Mouse (Mus musculus) adrenal gland, postnatal 25 days (tissue): ENCODE data around the gene Ets1. TPM values are rescaled to one million over a fixed set of nuclear protein-coding genes. Genes with fewer than 3 reads are reported as not detected.

ENCODE experiments used
- DNase-seq: peaks from one replicate; pipeline ENCODE4 v3.0.0; 2021; ENCODE audit warnings: mixed read lengths
- total RNA-seq: library from RNA; stranded (reverse); gene quantifications from 2 replicates; pipeline ENCODE4 v1.2.3, GENCODE M21; 2021

Ets1 gene
- total RNA-seq, 1 experiment from 2014 or later = 35.5 TPM

DNA sequence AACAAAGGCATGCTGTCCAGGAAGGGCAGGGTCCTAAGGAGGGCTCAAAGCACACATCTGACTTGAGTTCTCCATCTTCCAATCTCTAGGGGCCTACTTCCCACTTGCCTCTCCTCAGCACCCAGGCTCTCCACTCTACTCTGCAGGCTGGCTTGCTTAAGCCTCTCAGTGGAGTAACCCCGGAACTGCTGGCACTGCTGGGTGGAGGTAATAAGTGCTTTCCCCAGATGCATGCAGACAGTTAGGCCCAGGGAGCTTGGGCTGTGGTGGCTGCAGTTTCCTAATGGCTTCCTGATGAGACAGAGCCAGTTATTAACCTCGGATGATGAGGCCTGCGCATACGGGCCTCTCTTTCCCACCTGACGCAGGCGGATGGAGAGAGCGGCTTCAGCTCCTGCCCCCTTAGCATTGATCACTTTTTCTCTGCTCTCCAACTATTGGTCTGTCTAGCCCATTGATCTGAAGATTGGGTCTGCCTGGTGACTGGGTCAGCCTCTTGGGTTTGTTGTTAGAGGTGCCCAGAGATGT is 76.4 kb downstream of the Ets1 start:
- DNase-seq = no peak

DNA sequence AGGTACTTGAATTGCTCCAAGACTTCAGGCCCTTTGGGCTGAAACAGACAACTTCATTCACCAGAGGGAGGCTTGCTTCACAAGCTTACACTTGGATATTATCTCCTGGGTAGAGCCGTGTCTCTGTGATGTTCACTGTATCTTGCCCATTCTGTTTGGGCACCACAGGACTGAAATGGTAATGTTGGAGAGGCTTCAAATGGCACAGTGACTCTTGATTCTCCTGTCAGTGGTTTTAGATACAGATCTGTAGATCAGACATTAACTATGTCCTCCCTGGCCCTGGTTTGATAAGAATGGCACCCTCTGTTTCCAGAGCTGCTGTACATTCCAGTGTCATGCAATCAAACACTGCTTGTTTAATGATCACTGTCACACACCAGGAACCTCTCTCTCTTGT is 77.1 kb downstream of the Ets1 start:
- DNase-seq = no peak

DNA sequence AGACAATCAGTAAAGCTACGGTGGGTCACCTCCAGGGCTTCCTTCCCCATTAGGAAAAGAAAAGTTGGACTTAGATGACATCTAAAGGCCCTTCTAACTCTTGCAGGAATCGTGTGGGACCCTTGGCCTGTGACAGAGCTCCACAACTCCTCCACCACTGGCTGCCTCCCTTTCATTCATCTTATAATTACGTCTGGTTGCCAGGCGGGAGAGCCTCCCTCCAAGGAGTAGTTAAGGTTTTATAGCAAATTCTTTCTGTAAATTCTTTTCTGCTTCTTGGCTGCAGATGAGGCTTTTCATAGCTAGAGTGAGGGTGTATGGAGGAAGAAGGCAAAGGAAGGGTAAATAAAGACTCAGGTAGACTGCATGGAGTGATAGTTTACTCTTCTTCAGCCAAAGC is 77.8 kb downstream of the Ets1 start:
- DNase-seq = no peak

DNA sequence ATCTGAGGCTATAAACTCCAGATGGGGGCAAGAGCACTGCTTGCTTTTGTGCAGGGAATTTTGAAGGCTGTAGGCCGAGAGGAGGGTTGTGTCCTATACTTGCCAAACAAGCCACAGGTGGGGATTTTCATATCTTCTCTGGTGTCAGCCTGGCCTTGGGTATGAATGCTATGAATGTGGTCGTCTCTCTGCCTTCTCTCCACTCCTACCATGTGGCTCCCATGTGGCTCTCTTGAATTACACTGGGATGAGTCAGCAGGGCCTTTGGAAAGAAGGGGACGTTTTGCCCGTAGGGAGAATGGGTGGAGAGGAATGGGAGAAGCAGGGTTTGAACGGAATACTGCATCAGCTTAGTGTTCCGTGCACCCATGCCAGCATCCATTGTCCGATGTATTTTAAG is 78.5 kb downstream of the Ets1 start:
- DNase-seq = no peak

DNA sequence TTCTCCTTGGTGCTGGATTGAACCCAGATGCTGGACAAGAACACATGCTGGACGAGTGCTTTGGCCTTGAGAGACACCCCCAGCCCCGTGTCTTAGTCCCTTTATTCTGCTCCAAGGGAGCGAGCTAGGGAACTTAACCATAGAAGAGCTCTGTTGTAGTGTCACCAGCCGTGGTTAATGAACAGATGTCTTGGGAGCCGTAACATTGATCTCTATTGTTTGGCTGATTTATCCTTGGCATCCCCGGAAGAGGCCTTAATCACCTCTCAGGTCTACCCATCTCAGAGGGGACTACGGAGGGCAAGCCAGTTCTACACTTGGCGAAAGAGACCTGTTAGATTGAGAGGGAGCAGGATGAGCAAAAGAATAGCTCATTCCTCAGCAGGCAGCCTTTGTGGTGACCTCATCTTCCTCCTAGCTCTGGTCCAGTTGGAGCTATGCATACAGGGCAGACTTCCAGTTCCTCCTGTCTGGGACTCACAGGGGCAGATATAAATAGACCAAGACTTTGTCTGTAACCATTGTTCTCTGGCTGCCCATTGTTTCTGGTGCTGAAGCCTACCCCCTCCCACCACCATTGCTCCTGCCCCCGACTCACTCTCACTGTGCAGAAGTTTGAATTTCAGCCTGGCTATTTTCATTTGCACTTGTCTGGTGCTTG is 79.9 kb downstream of the Ets1 start:
- DNase-seq = no peak

DNA sequence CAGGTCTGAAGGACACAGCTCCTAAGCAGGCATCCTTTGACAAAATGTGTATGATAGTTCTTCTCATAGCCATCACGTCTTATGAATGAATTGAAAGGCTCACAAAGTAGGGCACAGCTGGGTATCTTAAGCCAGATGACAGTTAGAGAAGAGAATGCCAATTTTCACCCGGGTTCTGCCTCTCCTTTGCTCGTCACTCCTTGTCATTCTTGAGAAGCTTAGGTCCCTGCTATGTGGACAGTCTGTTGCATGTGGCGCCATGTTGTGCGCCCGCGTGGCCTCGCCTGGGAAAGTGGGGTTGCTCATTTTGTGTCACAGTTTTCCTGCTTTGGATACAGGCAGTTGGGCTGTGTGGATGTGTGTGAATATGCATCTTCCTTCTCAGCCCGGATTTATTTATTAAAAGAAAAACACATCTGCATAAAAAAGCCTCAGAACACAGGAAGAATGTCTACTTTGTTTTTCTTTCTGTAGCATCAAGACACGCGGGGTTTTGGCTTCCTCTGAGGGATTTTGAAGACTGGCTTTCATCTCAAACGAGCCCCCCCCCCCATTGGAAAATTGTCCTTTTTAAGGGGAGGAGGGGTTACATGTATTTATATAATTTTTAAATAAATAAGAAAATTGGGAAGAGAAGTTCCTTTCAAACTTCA is 81.4 kb downstream of the Ets1 start:
- DNase-seq = no peak

DNA sequence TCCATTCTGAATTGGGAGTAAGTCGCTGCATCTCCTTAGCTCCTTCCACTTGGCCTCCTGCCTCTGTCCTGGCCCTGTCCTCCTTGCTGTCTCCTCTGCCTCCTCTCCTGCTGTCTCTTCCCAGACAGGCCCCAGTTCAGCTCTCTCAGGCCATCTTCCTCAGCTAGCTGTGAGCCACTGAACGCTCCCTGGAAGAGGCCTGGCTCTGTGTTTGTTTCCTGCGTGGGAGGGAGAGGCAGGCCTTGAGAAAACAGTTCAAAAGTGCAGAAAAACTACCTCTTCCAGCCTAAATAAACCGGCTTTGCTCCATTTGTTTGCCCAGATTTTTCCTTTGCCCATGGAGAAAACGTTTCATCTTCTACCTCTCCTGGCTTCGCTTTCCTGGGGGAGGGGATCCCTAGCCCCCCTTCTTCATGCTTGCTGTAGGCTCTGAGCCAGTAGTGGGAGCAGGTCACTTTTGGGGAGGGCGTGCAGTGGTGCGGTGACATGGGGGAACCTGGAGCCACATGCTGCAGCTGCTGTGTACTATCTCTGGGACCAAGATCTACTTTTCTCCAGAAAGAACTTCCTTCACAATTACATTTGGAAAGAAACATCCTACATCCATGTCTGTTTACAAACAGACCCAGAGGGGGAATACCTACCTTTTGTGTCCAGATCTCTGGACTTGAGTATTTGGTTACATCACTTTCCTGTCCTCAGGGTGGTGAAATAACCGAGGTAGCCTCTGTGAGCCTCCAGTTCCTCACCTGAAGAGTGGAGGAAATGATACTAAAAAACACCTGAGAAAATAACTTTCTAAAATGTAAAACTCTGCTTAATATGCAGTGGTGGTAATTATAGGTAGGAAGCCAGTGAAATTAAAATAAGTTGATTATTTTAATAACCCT is 82.2 kb downstream of the Ets1 start:
- no peak for DNase-seq

DNA sequence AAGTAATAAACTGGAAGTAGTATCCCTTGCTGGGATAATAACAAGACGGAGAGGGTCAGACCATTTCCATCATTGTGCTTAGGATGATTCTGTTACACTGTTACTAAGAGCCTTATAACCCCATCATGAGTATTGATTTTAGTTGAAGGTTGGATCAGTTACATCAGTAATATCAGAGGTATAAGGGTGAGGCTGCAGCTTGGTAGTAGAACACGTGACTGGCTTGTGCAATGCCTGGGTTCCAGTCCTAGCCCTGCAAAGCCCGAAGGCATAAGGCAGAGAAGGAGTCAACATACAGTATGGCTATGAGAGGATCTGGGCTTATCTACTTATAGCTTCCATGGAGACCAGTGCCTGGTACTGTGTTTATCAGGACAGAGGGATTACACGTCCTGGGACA is 82.8 kb downstream of the Ets1 start:
- DNase-seq = no peak

DNA sequence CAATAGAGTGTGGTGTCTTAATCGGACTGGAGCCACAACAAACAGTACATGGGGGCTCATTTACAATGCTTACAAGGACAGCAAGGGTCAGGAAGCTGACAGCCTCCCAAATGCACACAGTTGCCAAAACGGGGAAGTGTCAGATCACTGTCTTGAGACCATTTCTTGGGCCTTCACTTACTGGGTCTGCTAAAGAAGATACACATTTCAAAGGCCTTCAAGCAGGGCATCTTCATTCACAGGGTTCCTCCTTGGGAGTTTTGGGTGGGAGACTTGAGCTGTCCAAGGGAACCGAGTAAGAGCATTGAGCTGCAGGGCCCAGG is 83.9 kb downstream of the Ets1 start:
- no peak for DNase-seq

DNA sequence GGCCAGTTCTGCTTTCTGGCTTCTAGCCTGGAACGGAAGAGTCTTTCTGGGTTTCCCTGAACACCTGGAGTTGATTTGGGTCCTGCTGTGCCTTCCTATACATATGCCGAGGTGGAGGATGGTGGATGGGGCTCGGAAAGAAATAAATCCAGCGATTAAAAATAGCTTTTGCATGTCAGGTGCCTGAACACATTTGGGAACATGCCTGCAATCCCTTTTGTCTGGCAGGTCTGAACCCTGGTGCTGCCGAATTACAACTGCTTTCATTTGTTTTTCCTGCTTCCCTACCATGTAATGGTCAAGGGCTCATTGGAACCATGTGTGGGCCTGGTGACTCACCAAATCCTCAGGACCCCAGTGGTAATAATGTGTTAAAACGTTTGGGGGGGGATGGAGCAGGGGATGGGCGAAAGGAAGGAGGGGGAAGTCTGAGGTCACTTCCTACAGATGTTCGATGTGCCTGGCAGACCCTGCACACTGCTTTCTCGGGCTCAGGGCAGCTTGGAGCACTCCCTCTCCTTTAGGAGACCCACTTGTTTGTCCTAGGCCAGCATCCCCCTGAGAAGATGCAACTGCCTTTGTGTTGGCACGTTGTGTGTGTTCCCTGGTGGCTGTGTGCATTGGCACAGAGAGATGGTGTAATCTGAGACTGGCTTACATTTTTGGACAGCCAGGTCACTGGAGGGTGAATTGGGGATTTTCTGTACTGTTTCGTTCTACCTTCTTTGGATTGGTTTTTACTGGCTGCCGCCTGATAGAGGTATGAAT is 84.4 kb downstream of the Ets1 start:
- no peak for DNase-seq

DNA sequence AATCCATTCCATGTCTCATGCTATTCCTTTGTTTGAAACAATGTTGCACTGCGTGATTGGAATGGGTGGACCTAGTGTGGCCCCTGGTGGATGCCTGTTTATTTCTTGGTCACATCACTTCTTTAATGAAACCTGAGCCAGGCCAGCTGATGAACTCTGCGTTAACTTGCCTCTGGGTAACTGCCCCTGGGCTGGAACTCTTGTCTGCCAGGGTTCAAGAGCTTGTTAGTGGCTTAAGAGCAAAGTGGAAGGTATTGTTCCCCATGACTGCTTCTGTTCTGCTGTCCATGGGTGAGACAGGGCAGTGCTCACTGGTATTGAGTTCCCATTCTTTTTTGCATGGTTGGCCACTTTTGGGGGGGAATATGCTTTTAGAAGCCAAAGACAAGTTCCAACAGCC is 85.1 kb downstream of the Ets1 start:
- DNase-seq = no peak

DNA sequence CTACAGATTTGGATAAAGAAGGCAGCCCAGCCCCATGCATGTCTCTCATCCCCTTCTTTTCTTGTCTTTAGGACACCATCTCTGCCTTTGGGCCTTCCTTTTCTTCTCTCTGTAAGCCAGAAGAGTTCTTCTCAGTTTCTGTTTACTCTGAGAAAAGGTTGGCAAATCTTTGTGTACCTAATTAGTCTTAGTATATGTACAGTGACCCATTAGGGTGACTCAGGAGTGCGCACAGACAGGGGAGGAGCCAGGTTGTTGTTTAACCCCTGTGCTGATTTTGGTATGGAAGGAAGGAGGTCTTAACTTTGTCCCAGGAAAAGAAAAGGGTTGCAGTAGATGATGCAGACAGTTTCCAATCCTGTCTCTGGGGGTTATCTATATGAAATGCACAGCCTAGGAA is 86.2 kb downstream of the Ets1 start:
- DNase-seq = no peak

DNA sequence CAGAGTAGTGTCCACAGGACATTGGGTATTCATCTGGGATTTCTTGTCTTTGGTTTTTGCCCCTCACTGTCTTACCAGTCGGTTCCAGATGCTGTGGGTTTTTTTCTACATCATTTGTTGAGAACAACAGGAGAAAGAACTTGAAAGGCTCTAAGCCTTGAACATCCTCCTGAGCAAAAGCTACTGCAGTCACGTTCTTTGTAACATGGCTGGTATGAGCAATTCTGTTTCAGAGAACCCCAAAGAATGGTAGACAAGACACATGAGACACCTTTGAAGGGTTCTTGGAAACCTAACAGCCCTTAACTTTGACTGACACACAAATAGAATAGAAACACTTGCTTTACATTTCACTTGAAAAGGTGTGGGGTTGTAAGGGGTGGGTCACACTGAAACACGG is 86.9 kb downstream of the Ets1 start:
- no peak for DNase-seq

DNA sequence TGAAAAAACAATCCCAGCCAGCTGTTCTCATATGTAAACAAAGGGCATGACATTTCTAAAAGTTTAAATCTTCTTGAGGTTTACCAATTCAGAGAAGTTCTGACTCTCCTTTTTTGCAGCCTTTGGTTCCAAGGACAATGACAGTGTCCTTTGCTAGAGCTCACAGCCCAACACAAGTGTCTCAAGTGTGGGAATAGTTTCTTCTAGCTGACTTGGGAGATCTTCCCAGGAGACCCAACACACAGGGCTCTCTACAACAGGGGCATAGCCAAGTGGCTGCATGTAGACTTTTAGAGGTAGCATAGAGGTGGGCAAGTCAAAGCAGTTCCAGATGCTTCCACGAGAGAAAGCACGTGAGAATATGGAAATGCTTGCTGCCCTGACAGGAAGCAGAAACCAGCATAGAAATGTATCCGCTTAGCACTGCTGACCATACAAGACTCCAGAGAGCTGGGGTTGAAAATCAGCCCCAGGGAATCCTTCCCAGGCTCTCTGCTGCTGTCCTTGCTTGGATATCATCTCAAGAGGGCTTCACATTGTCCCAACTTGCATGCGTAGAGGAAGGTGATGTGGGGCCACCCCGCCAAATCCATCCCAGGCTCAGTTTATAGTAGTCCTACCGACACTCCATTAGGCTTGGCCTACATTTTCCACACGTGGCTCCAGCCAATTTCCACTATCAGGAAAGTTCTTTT is 88.3 kb downstream of the Ets1 start:
- DNase-seq = no peak

DNA sequence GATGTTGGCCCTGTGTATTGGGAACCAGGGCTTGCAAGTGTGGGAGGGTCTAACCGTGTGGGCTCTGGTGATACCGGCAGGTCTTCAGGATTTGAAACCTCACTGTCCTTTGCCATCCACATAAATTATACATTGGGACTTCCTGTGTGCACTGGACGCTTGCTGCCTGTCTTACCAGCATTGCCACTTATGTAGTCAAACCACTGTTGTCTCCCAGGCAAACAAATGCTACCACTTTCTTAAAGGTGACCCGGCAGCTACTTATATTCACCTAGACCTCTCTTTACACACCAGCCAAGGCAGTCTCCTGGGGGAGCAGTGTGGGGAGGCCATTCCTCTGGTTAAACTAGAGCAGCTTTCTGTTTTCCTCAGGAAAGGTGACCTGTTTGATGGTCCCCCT is 89.9 kb downstream of the Ets1 start:
- no peak for DNase-seq

DNA sequence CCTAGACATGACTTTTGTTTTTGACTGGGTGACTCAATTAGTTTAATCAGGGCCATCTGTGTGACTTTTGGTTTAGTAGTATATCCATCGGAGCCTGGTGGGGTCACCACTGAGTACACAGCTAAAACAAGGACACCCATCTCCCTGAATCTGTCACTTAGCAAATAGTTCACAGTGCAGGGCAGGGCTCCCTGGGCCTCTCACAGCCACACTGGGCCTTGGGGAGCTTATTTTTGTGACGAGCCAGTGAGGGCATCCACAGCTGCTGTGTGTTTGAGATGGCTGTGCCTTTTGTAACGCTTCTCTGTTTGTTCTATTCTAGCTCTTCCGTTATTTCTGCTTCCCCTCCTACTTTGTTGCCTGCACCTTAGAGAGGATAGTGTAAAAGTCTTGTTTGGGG is 90.6 kb downstream of the Ets1 start:
- DNase-seq = no peak

DNA sequence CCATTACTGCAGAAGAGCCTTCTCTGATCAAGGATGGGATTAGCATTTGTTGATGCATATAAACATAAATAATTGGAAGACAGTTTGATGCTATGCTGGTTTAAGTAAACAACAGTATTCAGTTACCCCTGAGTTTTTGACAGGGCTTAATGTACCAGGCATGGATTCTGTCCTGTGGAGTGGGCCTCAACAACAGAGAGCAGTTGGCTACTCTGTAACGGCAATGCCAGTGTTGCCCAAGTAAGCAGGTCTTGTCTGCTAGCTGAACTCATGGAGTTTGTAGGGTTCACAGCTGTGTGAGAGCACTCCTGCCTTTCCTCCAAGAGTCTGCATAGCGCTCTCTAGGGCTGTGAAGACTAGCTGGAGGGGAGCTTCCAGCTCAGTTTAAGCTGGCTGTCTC is 91.0 kb downstream of the Ets1 start:
- DNase-seq = no peak

DNA sequence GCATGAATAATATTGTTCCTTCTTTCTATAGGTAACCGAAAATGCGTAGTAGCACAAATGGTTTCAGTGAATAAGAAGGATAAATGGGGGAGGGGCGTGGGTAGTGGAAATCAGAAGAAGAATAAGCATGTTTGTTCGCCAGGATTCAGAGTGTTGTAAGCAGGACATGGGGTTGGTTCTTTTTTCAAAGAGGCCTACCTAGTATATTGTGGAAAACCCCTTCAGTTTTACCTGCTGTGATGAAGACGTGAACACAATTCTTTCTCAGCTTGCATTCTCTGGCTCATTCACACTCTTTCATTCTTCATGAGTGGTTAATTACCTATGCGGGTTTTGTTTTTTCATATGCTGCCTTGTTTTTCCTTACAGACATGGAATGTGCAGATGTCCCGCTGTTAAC is 92.3 kb downstream of the Ets1 start:
- no peak for DNase-seq

DNA sequence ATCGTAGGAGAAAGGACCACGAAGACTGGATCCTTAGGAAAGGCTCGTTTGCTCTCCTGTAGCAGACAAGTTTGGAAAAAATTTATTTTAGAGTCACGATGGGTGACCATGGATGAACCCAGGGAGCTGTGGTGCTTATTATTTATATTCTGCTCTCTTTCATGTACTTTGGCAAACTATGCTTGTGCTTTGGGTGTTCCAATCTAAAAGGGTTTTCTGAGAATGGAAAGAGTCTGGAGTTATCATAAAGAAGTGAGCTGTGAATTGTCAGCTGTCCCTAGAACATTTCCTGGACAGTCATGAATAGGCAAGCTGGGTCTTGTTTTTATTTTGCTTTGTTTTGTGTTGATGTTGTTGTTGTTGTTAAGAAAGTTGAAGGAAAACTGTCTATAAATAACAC is 92.8 kb downstream of the Ets1 start:
- no peak for DNase-seq

DNA sequence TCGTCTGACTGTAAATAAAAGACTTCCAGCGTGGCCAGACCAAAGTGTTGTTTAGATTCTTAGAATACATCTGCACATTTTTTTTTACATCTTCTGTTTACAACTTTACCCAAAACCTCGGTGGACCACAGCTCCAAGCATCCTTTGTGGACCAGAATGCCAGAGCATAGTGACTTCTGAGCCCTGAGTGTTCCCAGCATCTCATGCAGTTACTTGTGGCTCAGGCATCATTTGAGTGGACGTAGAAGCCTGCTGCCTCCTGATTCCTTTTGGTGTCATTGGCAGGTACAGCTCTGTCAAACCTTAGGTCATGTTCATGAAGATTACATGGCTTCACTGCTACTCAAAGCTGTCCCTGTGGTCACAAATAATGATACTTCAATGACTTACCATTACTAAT is 93.2 kb downstream of the Ets1 start:
- no peak for DNase-seq

DNA sequence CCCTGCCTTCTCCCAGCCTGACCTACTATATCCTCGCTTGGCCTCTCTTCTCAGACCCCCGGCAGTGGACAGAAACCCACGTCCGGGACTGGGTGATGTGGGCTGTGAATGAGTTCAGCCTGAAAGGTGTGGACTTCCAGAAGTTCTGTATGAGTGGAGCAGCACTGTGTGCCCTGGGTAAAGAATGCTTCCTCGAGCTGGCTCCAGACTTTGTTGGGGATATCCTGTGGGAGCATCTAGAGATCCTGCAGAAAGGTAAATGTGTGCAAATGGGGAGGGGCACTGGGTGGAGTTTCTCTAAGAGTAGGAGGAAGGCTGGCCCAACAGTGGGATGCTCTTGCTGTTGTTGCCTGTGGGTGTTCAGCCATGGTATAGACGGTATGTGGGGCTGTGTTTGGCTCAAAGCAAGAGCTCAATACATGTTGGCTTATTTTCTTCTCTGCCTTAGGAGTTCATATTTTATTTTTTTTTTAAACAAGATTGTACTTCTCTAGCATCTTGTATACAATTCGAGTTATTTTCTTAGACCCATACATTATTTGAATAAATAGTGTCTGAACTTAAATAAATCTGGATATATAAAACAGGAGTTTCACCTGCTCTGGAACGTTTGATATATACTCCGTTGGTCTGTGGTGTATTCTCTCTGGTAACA is 94.1 kb downstream of the Ets1 start:
- DNase-seq = no peak
